Mouse (Mus musculus) hindbrain, embryonic 12.5 days (tissue): Measurements from ENCODE around the gene Wwox. TPM values are rescaled to one million over a fixed set of nuclear protein-coding genes. Genes with fewer than 3 reads are reported as not detected.

ENCODE experiments used
- ATAC-seq: fragments of 200-750 bp; cut with Nextera tagmentation; 2 replicates; pipeline ENCODE4 v1.8.0; 2017; ENCODE audit warnings: moderate TSS enrichment; ENCODE audit not compliant: low FRiP score
- H3K27ac ChIP-seq: fragments of 300-500 bp; sonication (generic); 2 replicates; pipeline ENCODE4 v1.5.1; 2016; ENCODE audit warnings: mild to moderate bottlenecking
- H3K27me3 ChIP-seq: fragments of 300-500 bp; sonication (generic); 2 replicates; pipeline ENCODE4 v1.6.1; 2016; ENCODE audit warnings: mild to moderate bottlenecking
- H3K36me3 ChIP-seq: fragments of 300-500 bp; sonication (generic); 2 replicates; pipeline ENCODE4 v1.6.1; 2016; ENCODE audit warnings: mild to moderate bottlenecking
- H3K4me1 ChIP-seq: fragments of 300-500 bp; sonication (generic); 2 replicates; pipeline ENCODE4 v1.6.1; 2016
- H3K4me2 ChIP-seq: fragments of 300-500 bp; sonication (generic); replicated peaks from 2 replicates; pipeline ENCODE4 v1.6.1; 2016; ENCODE audit warnings: mild to moderate bottlenecking
- H3K4me3 ChIP-seq: fragments of 300-500 bp; sonication (generic); 2 replicates; pipeline ENCODE4 v1.5.1; 2016; ENCODE audit warnings: mild to moderate bottlenecking
- H3K9ac ChIP-seq: fragments of 300-500 bp; sonication (generic); 2 replicates; pipeline ENCODE4 v1.6.1; 2016; ENCODE audit warnings: mild to moderate bottlenecking, moderate library complexity
- H3K9me3 ChIP-seq: fragments of 300-500 bp; sonication (generic); replicated peaks from 2 replicates; pipeline ENCODE4 v1.6.1; 2016; ENCODE audit warnings: mild to moderate bottlenecking
- WGBS: fragments of 180-500 bp; shearing (Covaris S2); methylation state at CpG from one replicate; pipeline ENCODE4 v1.1.7; 2016; 5-methylcytosine and 5-hydroxymethylcytosine counted together
- polyA plus RNA-seq: library from polyadenylated mRNA; unstranded; fragments of >200 nt; fragmentation: Nextera tagmentation; extraction: Ambion mirVana; gene quantifications from 2 replicates; pipeline ENCODE4 v1.2.1, GENCODE M21; 2016

Gene Wwox
- polyA plus RNA-seq, 1 experiment from 2014 or later, result 13.8 TPM

DNA sequence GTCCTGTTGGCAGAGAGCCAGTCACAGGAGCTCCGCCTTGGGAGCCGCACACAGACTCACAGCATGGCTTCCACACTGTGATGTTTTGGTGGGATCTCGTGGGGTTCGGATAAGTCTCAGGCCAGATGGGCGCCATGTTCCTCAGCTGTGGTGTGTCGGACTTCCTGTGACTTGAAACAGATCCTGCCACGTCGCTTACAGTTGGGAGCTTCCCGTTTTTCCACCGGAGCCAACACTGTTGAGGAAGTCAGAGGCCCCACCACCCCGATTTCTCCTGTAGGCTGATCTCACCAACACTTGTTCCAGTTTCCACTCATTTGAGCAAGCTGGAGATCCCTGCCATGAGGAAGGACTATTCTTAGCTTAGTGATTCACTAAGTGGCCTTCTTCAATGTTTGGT, 34.1 kb downstream of the Wwox start:
- no peak overlapping the region for H3K4me2 ChIP-seq
- no peak overlapping the region for H3K4me3 ChIP-seq
- H3K27me3 ChIP-seq, result no peaks in the 10 kb centered on the region
- H3K27ac ChIP-seq, result no peak overlapping the region
- no peaks in the 10 kb centered on the region for H3K9me3 ChIP-seq
- WGBS, result 89% methylated on average over 11 of the region's 11 CpGs
- H3K4me1 ChIP-seq, result peaks cover 1% of the 10 kb centered on the region; the same call in 1 of the 2 replicates
- 0 out of 2 replicates have a peak, but pooled peaks cover 5% of the 10 kb centered on the region for H3K36me3 ChIP-seq
- ATAC-seq, result no peak
- no peak overlapping the region for H3K9ac ChIP-seq

- no peaks in the 10 kb centered on the region for H3K9me3 ChIP-seq
- no peaks in the 10 kb centered on the region for H3K27me3 ChIP-seq
- WGBS, result 96% methylated on average over 10 of the region's 10 CpGs
- H3K9ac ChIP-seq, result no peak overlapping the region
- no peak for ATAC-seq
- H3K27ac ChIP-seq, result no peak overlapping the region
- H3K36me3 ChIP-seq, result no peaks in the 10 kb centered on the region
- H3K4me2 ChIP-seq, result no peak overlapping the region
- H3K4me3 ChIP-seq, result no peak overlapping the region
- no peaks in the 10 kb centered on the region for H3K4me1 ChIP-seq
Observed at GRCm38 (mm10) chr8:114476919-114477318, 37.5 kb downstream of the Wwox start.

GRCm38 (mm10) chr8:114477790-114478189, 38.3 kb downstream of the Wwox start:
- Histone ChIP-seq H3K4me3 (no peak overlapping the region), H3K4me2 (no peak overlapping the region), H3K36me3 (no peaks in the 10 kb centered on the region), H3K9me3 (no peaks in the 10 kb centered on the region), H3K4me1 (no peaks in the 10 kb centered on the region), H3K9ac (no peak overlapping the region), H3K27me3 (no peaks in the 10 kb centered on the region), H3K27ac (no peak overlapping the region)
- ATAC-seq, result no peak
- 82% methylated on average over 8 of the region's 8 CpGs for WGBS

DNA sequence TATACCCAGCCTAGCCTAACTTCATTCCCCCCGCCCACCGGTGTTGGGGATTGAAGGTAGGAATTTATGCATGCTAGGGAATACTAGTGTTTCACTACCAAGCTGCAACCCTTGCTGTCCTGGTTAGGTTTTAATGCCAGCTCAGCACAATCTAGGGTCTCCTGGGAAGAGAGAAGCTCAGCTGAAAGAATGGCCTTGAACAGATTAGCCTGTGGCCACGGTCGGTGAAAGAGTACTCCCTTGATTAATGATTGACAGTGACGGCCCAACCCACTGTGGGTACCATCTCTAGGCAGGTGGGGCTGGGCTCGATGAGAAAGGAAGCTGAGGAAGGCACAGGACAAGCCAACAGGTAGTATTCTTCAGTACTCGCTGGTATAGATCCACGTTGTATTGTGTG, 40.3 kb downstream of the Wwox start:
- no peak for ATAC-seq
- H3K27me3 ChIP-seq, result no peaks in the 10 kb centered on the region
- no peaks in the 10 kb centered on the region for H3K4me1 ChIP-seq
- no peaks in the 10 kb centered on the region for H3K36me3 ChIP-seq
- no peaks in the 10 kb centered on the region for H3K9me3 ChIP-seq
- no peak overlapping the region for H3K4me2 ChIP-seq
- no peak overlapping the region for H3K27ac ChIP-seq
- WGBS, result 70% methylated on average over 8 of the region's 8 CpGs
- H3K9ac ChIP-seq, result no peak overlapping the region
- H3K4me3 ChIP-seq, result no peak overlapping the region

DNA sequence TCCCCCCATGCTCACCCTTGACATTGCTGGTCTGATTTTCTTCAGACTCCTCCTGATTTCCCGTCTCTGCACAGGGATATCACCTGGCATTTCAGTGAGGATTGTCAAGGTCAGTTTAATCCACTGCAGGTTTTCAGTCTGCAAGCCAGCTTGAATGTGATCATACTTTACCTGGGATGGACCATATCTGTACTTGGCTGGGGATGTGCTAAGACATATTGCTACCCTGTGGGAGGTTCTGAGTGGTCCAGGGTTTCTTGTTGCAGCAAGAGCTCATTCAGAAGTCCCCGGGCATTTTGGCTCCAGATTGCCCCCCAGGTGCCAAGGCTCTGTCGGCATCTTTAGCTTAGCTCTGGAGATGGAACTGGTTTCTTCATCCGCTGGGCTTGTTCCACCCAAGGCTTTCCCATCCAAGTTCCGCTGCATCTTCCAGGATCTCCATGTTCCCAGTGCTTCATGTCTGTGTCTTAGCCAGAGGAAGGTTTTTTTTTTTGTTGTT, 52.3 kb downstream of the Wwox start:
- no peaks in the 10 kb centered on the region for H3K4me1 ChIP-seq
- ATAC-seq, result no peak
- 88% methylated on average over 5 of the region's 5 CpGs for WGBS

GRCm38 (mm10) chr8:114499448-114500144, 60.1 kb downstream of the Wwox start:
- Histone ChIP-seq H3K4me1 (peaks cover 24% of the 10 kb centered on the region), H3K4me2 (no peak overlapping the region), H3K9me3 (no peaks in the 10 kb centered on the region), H3K36me3 (no peaks in the 10 kb centered on the region), H3K9ac (no peak overlapping the region), H3K4me3 (no peak overlapping the region), H3K27me3 (no peaks in the 10 kb centered on the region; the same call in 1 of the 2 replicates), H3K27ac (no peak overlapping the region)
- ATAC-seq, result no peak
- WGBS, result 60% methylated on average over 16 of the region's 16 CpGs

More for the DNA sequence above, 52.3 kb downstream of the Wwox start:
- no peak overlapping the region for H3K9ac ChIP-seq
- no peak overlapping the region for H3K4me3 ChIP-seq
- H3K9me3 ChIP-seq, result no peaks in the 10 kb centered on the region
- H3K27me3 ChIP-seq, result no peaks in the 10 kb centered on the region
- H3K27ac ChIP-seq, result no peak overlapping the region
- H3K36me3 ChIP-seq, result no peaks in the 10 kb centered on the region
- no peak overlapping the region for H3K4me2 ChIP-seq

- H3K4me2 ChIP-seq, result no peak overlapping the region
- no peak overlapping the region for H3K27ac ChIP-seq
- no peak overlapping the region for H3K4me3 ChIP-seq
- H3K27me3 ChIP-seq, result no peaks in the 10 kb centered on the region; the same call in 1 of the 2 replicates
- H3K9ac ChIP-seq, result no peak overlapping the region
- H3K9me3 ChIP-seq, result no peaks in the 10 kb centered on the region
- H3K4me1 ChIP-seq, result peaks cover 38% of the 10 kb centered on the region
- ATAC-seq, result no peak
- H3K36me3 ChIP-seq, result no peaks in the 10 kb centered on the region
- WGBS, result 40% methylated on average over 6 of the region's 6 CpGs
Observed at GRCm38 (mm10) chr8:114501906-114502305, 62.5 kb downstream of the Wwox start.

- Histone ChIP-seq H3K27me3 (no peaks in the 10 kb centered on the region; the same call in 1 of the 2 replicates), H3K36me3 (no peaks in the 10 kb centered on the region), H3K27ac (no peak overlapping the region), H3K4me2 (no peak overlapping the region), H3K9ac (no peak overlapping the region), H3K9me3 (no peaks in the 10 kb centered on the region), H3K4me3 (no peak overlapping the region), H3K4me1 (peaks cover 38% of the 10 kb centered on the region)
- 84% methylated on average over 3 of the region's 3 CpGs for WGBS
- no peak for ATAC-seq
Observed at GRCm38 (mm10) chr8:114503196-114503595, 63.7 kb downstream of the Wwox start.

DNA sequence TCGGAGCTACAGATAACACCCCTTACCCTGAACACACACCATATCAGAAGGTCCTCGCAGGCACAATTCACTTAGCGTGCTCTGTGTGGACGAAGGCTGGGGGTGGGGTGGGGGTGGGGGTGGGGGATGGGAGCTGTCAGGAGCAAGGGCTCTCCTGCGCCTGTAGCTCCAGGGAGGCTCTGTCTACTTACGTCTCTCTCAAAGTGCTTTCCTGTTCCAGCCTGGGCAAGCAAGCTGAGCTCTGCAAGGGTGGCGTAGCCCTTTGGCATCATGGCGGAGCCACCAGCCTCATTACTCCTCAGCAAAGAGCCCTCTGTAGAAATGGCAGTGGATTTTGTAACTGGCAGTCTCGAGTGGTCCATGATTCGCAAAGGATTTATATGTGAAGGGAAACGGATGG, 65.4 kb downstream of the Wwox start:
- Histone ChIP-seq H3K27ac (peak overlapping the region; percentile 66), H3K27me3 (peaks cover 4% of the 10 kb centered on the region; the same call in 1 of the 2 replicates), H3K4me1 (peaks cover 33% of the 10 kb centered on the region), H3K9ac (no peak overlapping the region), H3K4me3 (no peak overlapping the region), H3K4me2 (peak overlapping the region; percentile 24), H3K36me3 (no peaks in the 10 kb centered on the region), H3K9me3 (no peaks in the 10 kb centered on the region)
- ATAC-seq, result peak; percentile 19; the same call in 1 of the 2 replicates
- WGBS, result 48% methylated on average over 11 of the region's 11 CpGs

- Histone ChIP-seq H3K4me1 (peaks cover 35% of the 10 kb centered on the region), H3K9ac (no peak overlapping the region), H3K36me3 (no peaks in the 10 kb centered on the region), H3K9me3 (no peaks in the 10 kb centered on the region), H3K4me2 (no peak overlapping the region), H3K4me3 (no peak overlapping the region), H3K27ac (no peak overlapping the region), H3K27me3 (peaks cover 4% of the 10 kb centered on the region; the same call in 1 of the 2 replicates)
- WGBS, result 81% methylated on average over 18 of the region's 18 CpGs
- no peak for ATAC-seq
Observed at GRCm38 (mm10) chr8:114505351-114506347, 66.2 kb downstream of the Wwox start.

- H3K27ac ChIP-seq, result no peak overlapping the region
- peaks cover 4% of the 10 kb centered on the region; the same call in 1 of the 2 replicates for H3K27me3 ChIP-seq
- H3K36me3 ChIP-seq, result no peaks in the 10 kb centered on the region
- no peak overlapping the region for H3K4me2 ChIP-seq
- no peak overlapping the region for H3K4me3 ChIP-seq
- WGBS, result 67% methylated on average over 7 of the region's 7 CpGs
- H3K9me3 ChIP-seq, result no peaks in the 10 kb centered on the region
- ATAC-seq, result no peak
- H3K4me1 ChIP-seq, result peaks cover 32% of the 10 kb centered on the region
- no peak overlapping the region for H3K9ac ChIP-seq
Observed at GRCm38 (mm10) chr8:114507404-114507803, 67.9 kb downstream of the Wwox start.

GRCm38 (mm10) chr8:114510226-114510625, 70.8 kb downstream of the Wwox start:
- no peak overlapping the region for H3K9ac ChIP-seq
- WGBS, result 83% methylated on average over 1 of the region's 1 CpGs
- peaks cover 19% of the 10 kb centered on the region for H3K4me1 ChIP-seq
- no peaks in the 10 kb centered on the region for H3K9me3 ChIP-seq
- no peak for ATAC-seq
- no peak overlapping the region for H3K4me3 ChIP-seq
- H3K27ac ChIP-seq, result no peak overlapping the region
- 0 out of 2 replicates have a peak, but pooled peaks cover 4% of the 10 kb centered on the region for H3K27me3 ChIP-seq
- no peak overlapping the region for H3K4me2 ChIP-seq
- H3K36me3 ChIP-seq, result no peaks in the 10 kb centered on the region
